Comparison of ENCODE assay signal across 11 mouse cellular contexts in genomic region chr12:3824906-3825713, GRCm38 (mm10). TPM values are rescaled to one million over a fixed set of nuclear protein-coding genes. Genes with fewer than 3 reads are reported as not detected.
DNase-seq lines count a peak whose midpoint lies in the region; ATAC-seq and TF ChIP-seq lines count a peak whose summit lies in the region.
"Had no signal": no experiment of that assay in that cellular context is flagged by ENCODE, and none has a peak within 500 bp of the region (broad histone marks: within the 10 kb centered on the region; RNA-seq: fewer than 3 reads in every experiment).

No protein-coding gene starts in this region.

- no peak for TF ChIP-seq EP300 in MEL (IDR thresholded peaks at IDR 0.05; ENCODE audit: low read depth in 1 of 2, low read length in 2 of 2)

- 0 out of 2 replicates have a peak overlapping the region, but pooled peaks have one; percentile 7 for H3K27ac ChIP-seq in kidney, embryonic 14.5 days (ENCODE audit: low read depth, low read length)
- H3K27ac ChIP-seq in MEL (ENCODE audit: control insufficient read depth, low read depth, low read length), result no peak overlapping the region
- peak overlapping the region; percentile 68; the same call in 1 of the 2 replicates for H3K27ac ChIP-seq in limb, embryonic 15.5 days
- H3K27ac ChIP-seq: forebrain, embryonic 13.5 days had no signal

- TF ChIP-seq RAD21 in MEL (IDR thresholded peaks at IDR 0.05; ENCODE audit: low read depth, low read length), result no peak

- WGBS in kidney, embryonic 14.5 days, result 78% methylated on average over 5 of the region's 5 CpGs
- WGBS in limb, embryonic 15.5 days, result 66% methylated on average over 5 of the region's 5 CpGs

- H3K79me2 ChIP-seq in MEL (ENCODE audit: control insufficient read depth, insufficient read depth, low read length, poor library complexity), result no peaks in the 10 kb centered on the region

- no peak for TF ChIP-seq CTCF in MEL (IDR thresholded peaks at IDR 0.05 in 2 of 3, conservative IDR thresholded peaks at IDR 0.05 in 1 of 3; ENCODE audit: control insufficient read depth in 1 of 3, insufficient read depth in 1 of 3, low read depth in 2 of 3, low read length in 3 of 3, poor library complexity in 1 of 3, severe bottlenecking in 1 of 3)

- no peak for DNase-seq in kidney, postnatal 4 days
- no peak for DNase-seq in MEL (ENCODE audit: low read depth, low spot score)
- DNase-seq in embryo, embryonic 10 days (ENCODE audit: low spot score), result no peak
- DNase-seq in c-Kit-positive CD71-positive TER-119-positive erythroid progenitor cells, embryonic 14.5 days (ENCODE audit: low spot score), result no peak
- DNase-seq: kidney, adult 18-20 months; layer of hippocampus, postnatal 36 days; lung, postnatal 10 days had no signal

- peak overlapping the region; percentile 31; the same call in 1 of the 2 replicates for H3K9ac ChIP-seq in kidney, embryonic 14.5 days (ENCODE audit: low read depth, low read length)
- H3K9ac ChIP-seq in MEL (ENCODE audit: control insufficient read depth, low read depth, low read length, poor library complexity, severe bottlenecking), result no peak overlapping the region
- no peak overlapping the region for H3K9ac ChIP-seq in limb, embryonic 15.5 days
- H3K9ac ChIP-seq: forebrain, embryonic 13.5 days had no signal

- H3K4me1 ChIP-seq in kidney, embryonic 14.5 days (ENCODE audit: control insufficient read depth, insufficient read depth, low read length), result peaks cover 30% of the 10 kb centered on the region
- H3K4me1 ChIP-seq in MEL (ENCODE audit: control insufficient read depth in 1 of 2, insufficient read depth in 2 of 2, low read length in 2 of 2), result 0 out of 4 replicates have a peak, but pooled peaks cover 0 to 2% of the 10 kb centered on the region in 2 experiments
- H3K4me1 ChIP-seq in limb, embryonic 15.5 days, result peaks cover 39% of the 10 kb centered on the region

- no peaks in the 10 kb centered on the region for H3K9me3 ChIP-seq in kidney, embryonic 14.5 days (ENCODE audit: control insufficient read depth, low read length)
- H3K9me3 ChIP-seq in MEL (replicated peaks; ENCODE audit: insufficient read depth, low read length), result no peaks in the 10 kb centered on the region
- H3K9me3 ChIP-seq in limb, embryonic 15.5 days, result no peaks in the 10 kb centered on the region
- H3K9me3 ChIP-seq: forebrain, embryonic 13.5 days had no signal

- no peak overlapping the region for H3K4me3 ChIP-seq in kidney, embryonic 14.5 days (ENCODE audit: low read length)
- H3K4me3 ChIP-seq in MEL (ENCODE audit: control insufficient read depth in 1 of 2, insufficient read depth in 1 of 2, low read depth in 2 of 2, low read length in 2 of 2), result no peak overlapping the region
- no peak overlapping the region for H3K4me3 ChIP-seq in limb, embryonic 15.5 days
- H3K4me3 ChIP-seq: forebrain, embryonic 13.5 days had no signal

- H3K27me3 ChIP-seq in kidney, embryonic 14.5 days (ENCODE audit: control insufficient read depth, insufficient read depth, low read length), result no peaks in the 10 kb centered on the region
- no peaks in the 10 kb centered on the region for H3K27me3 ChIP-seq in MEL (ENCODE audit: control insufficient read depth in 1 of 2, insufficient read depth in 2 of 2, low read length in 2 of 2)
- no peaks in the 10 kb centered on the region for H3K27me3 ChIP-seq in limb, embryonic 15.5 days
- H3K27me3 ChIP-seq: forebrain, embryonic 13.5 days had no signal

- no peaks in the 10 kb centered on the region for H3K36me3 ChIP-seq in kidney, embryonic 14.5 days (ENCODE audit: control insufficient read depth, insufficient read depth, low read length)
- no peaks in the 10 kb centered on the region for H3K36me3 ChIP-seq in MEL (ENCODE audit: control insufficient read depth in 1 of 2, insufficient read depth in 2 of 2, low read length in 2 of 2)
- no peaks in the 10 kb centered on the region for H3K36me3 ChIP-seq in limb, embryonic 15.5 days

- H3K4me2 ChIP-seq in kidney, embryonic 14.5 days (replicated peaks; ENCODE audit: low read depth, low read length), result no peak overlapping the region
- peak overlapping the region; percentile 7; the same call in 1 of the 2 replicates for H3K4me2 ChIP-seq in limb, embryonic 15.5 days
- H3K4me2 ChIP-seq: forebrain, embryonic 13.5 days had no signal

- no peak for TF ChIP-seq POLR2A in MEL (IDR thresholded peaks at IDR 0.05; ENCODE audit: control insufficient read depth in 1 of 2, insufficient read depth in 1 of 2, low read depth in 1 of 2, low read length in 2 of 2, poor library complexity in 1 of 2)

- ATAC-seq in kidney, embryonic 14.5 days (ENCODE audit: low FRiP score, low TSS enrichment), result 0 out of 2 replicates have a peak, but pooled peaks have one; percentile 13
- peak; percentile 17 for ATAC-seq in CD4-positive, CD25-positive, alpha-beta regulatory T cell, adult 4 months
- no peak for ATAC-seq in limb, embryonic 15.5 days (ENCODE audit: insufficient number of reproducible peaks, low FRiP score, low TSS enrichment, low read depth)
- ATAC-seq: forebrain, embryonic 13.5 days had no signal

TF ChIP-seq in MEL, 35 proteins besides CTCF, POLR2A, EP300 and RAD21:
- TF ChIP-seq MAFK (IDR thresholded peaks at IDR 0.05; ENCODE audit: borderline replicate concordance, low read depth, low read length), result no peak
- TF ChIP-seq ZMIZ1 (IDR thresholded peaks at IDR 0.05; ENCODE audit: low read depth, low read length), result no peak
- TF ChIP-seq ZNF384 (IDR thresholded peaks at IDR 0.05; ENCODE audit: low read depth, low read length), result 0 out of 2 replicates have a peak, but pooled peaks have one; percentile 18
- peak; percentile 56; the same call in 1 of the 2 replicates for TF ChIP-seq USF1 (IDR thresholded peaks at IDR 0.05; ENCODE audit: low read depth, low read length)
- no peak for TF ChIP-seq BHLHE40 (IDR thresholded peaks at IDR 0.05; ENCODE audit: borderline replicate concordance, low read depth, low read length)
- no peak for TF ChIP-seq JUND (IDR thresholded peaks at IDR 0.05; ENCODE audit: low read depth, low read length)
- no peak for TF ChIP-seq MEF2A (IDR thresholded peaks at IDR 0.05; ENCODE audit: extremely low read depth, insufficient replicate concordance, low read depth, low read length, poor library complexity, severe bottlenecking)
- TF ChIP-seq NRF1 (IDR thresholded peaks at IDR 0.05; ENCODE audit: insufficient read depth, low read depth, low read length, poor library complexity, severe bottlenecking), result no peak
- TF ChIP-seq SIN3A (IDR thresholded peaks at IDR 0.05; ENCODE audit: low read length), result no peak
- TF ChIP-seq MYC (IDR thresholded peaks at IDR 0.05; ENCODE audit: low read depth, low read length), result no peak
- TF ChIP-seq NELFE (IDR thresholded peaks at IDR 0.05; ENCODE audit: low read depth, low read length), result no peak

RNA-seq across cellular contexts. Expression of gene Dnmt3a, which starts 19.3 kb away (rescaled TPM):
- 59.9 and 87.9 TPM in 2 replicates for polyA plus RNA-seq in kidney, embryonic 14.5 days (2014; fragmentation: Nextera tagmentation; extraction: Ambion mirVana)
- polyA plus RNA-seq in CD4-positive, CD25-positive, alpha-beta regulatory T cell, adult 4 months (2017; shearing (Covaris generic)), result 10 to 100 TPM; 27.3 to 27.4 TPM
- 15.4 and 15.9 TPM in 2 replicates for total RNA-seq in MEL (2012; rRNA removed)
- 10 to 100 TPM in 1 of 2 experiments, not detected in 1; 34.4 TPM for polyA plus RNA-seq in MEL (2012; ENCODE audit: insufficient read depth in 1 of 2, insufficient read length in 2 of 2, low read depth in 1 of 2, low replicate concordance in 2 of 2, missing spikeins in 1 of 2)
- 133 and 142 TPM in 2 replicates for polyA plus RNA-seq in limb, embryonic 15.5 days (2015; fragmentation: Nextera tagmentation; extraction: Ambion mirVana)
